ENCODE assay signal across 16 mouse cellular contexts in the genomic region with DNA sequence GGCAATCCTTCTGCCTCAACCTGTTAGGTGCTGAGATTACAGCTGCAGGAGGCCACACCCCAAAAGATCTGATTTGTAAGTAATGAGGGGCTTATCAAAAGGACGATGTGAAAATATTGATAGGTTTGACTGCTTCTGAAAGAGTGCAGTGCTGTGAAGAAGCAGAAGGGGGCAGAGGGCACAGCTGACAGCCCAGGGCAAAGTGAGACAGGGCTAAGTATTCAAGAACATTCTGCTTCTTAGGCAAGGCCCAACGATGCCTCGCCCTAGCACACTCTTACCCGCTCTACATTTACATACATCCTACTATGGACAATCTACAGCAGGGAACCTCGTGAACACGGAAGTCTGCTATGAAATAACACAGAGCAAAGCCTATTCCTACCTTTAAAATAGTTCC. TPM values are rescaled to one million over a fixed set of nuclear protein-coding genes. Genes with fewer than 3 reads are reported as not detected.
DNase-seq lines count a peak whose midpoint lies in the region; ATAC-seq and TF ChIP-seq lines count a peak whose summit lies in the region.
"Had no signal": no experiment of that assay in that cellular context is flagged by ENCODE, and none has a peak within 500 bp of the region (broad histone marks: within the 10 kb centered on the region; RNA-seq: fewer than 3 reads in every experiment).

No protein-coding gene starts in this region.

- TF ChIP-seq CTCF in heart, adult 2 months (IDR thresholded peaks at IDR 0.05) = peak; percentile 42
- 0 out of 2 replicates have a peak, but pooled peaks have one; percentile 13 for TF ChIP-seq CTCF in liver, embryonic 14.5 days (IDR thresholded peaks at IDR 0.05; ENCODE audit: low read depth)

- TF ChIP-seq EP300 in heart, adult 2 months (IDR thresholded peaks at IDR 0.05; ENCODE audit: insufficient read depth, low read depth, low read length) = no peak
- TF ChIP-seq EP300 in liver, embryonic 14.5 days (IDR thresholded peaks at IDR 0.05; ENCODE audit: low read depth) = no peak

- 89% methylated on average over 6 of the region's 6 CpGs for WGBS in heart, adult 2 months
- 83% methylated on average over 6 of the region's 6 CpGs for WGBS in liver, embryonic 14.5 days (ENCODE audit: insufficient replicate concordance)
- WGBS in liver, embryonic 11.5 days = 91% methylated on average over 6 of the region's 6 CpGs
- WGBS in limb, embryonic 15.5 days = 76% methylated on average over 6 of the region's 6 CpGs
- 92% methylated on average over 6 of the region's 6 CpGs for WGBS in forebrain, embryonic 13.5 days

- no peak overlapping the region for H3K27ac ChIP-seq in heart, adult 2 months
- H3K27ac ChIP-seq in liver, embryonic 14.5 days = no peak overlapping the region
- no peak overlapping the region for H3K27ac ChIP-seq in liver, embryonic 11.5 days (ENCODE audit: low read depth, low read length)
- peak overlapping the region; percentile 84 for H3K27ac ChIP-seq in limb, embryonic 15.5 days
- no peak overlapping the region for H3K27ac ChIP-seq in forebrain, embryonic 13.5 days
- H3K27ac ChIP-seq: midbrain, embryonic 13.5 days had no signal

- no peaks in the 10 kb centered on the region for H3K27me3 ChIP-seq in heart, adult 2 months (ENCODE audit: control insufficient read depth, insufficient read depth, low read length)
- H3K27me3 ChIP-seq in liver, embryonic 14.5 days (ENCODE audit: control insufficient read depth, insufficient read depth, low read length) = no peaks in the 10 kb centered on the region
- H3K27me3 ChIP-seq in liver, embryonic 11.5 days (replicated peaks; ENCODE audit: control insufficient read depth, insufficient read depth, low read length) = no peaks in the 10 kb centered on the region
- H3K27me3 ChIP-seq in limb, embryonic 15.5 days = no peaks in the 10 kb centered on the region
- H3K27me3 ChIP-seq in forebrain, embryonic 13.5 days = no peaks in the 10 kb centered on the region
- H3K27me3 ChIP-seq: midbrain, embryonic 13.5 days had no signal

- DNase-seq in heart, adult 2 months = no peak
- DNase-seq in heart, adult 8-10 months (ENCODE audit: low spot score) = no peak
- DNase-seq in liver, embryonic 14.5 days (ENCODE audit: low read depth in 3 of 3, low spot score in 3 of 3) = no peak
- no peak for DNase-seq in liver, embryonic 11.5 days (ENCODE audit: low spot score)
- DNase-seq in R1 (ENCODE audit: low read depth, low spot score) = peak; percentile 58
- DNase-seq in spleen, adult 12 weeks (ENCODE audit: low spot score) = no peak
- DNase-seq: adrenal gland, postnatal 25 days; cerebellum, adult 11-12 months; layer of hippocampus, postnatal 36 days had no signal

- no peak overlapping the region for H3K9ac ChIP-seq in heart, adult 2 months (ENCODE audit: low read depth, low read length)
- H3K9ac ChIP-seq in liver, embryonic 14.5 days (replicated peaks) = no peak overlapping the region
- H3K9ac ChIP-seq in liver, embryonic 11.5 days (ENCODE audit: low read depth, low read length) = no peak overlapping the region
- H3K9ac ChIP-seq in limb, embryonic 15.5 days = no peak overlapping the region
- no peak overlapping the region for H3K9ac ChIP-seq in forebrain, embryonic 13.5 days
- H3K9ac ChIP-seq: midbrain, embryonic 13.5 days had no signal

- no peak for ATAC-seq in liver, embryonic 14.5 days (ENCODE audit: insufficient read depth)
- no peak for ATAC-seq in liver, embryonic 11.5 days (replicated peaks; ENCODE audit: low FRiP score)
- no peak for ATAC-seq in limb, embryonic 15.5 days (ENCODE audit: insufficient number of reproducible peaks, low FRiP score, low TSS enrichment, low read depth)
- no peak for ATAC-seq in forebrain, embryonic 13.5 days
- ATAC-seq: midbrain, embryonic 13.5 days had no signal

- no peak overlapping the region for H3K4me2 ChIP-seq in liver, embryonic 14.5 days (ENCODE audit: low read depth)
- H3K4me2 ChIP-seq in liver, embryonic 11.5 days = no peak overlapping the region
- H3K4me2 ChIP-seq in limb, embryonic 15.5 days = no peak overlapping the region
- no peak overlapping the region for H3K4me2 ChIP-seq in forebrain, embryonic 13.5 days
- H3K4me2 ChIP-seq: midbrain, embryonic 13.5 days had no signal

- H3K4me3 ChIP-seq in heart, adult 2 months = no peak overlapping the region
- H3K4me3 ChIP-seq in liver, embryonic 14.5 days (ENCODE audit: insufficient read depth in 1 of 2, low read depth in 2 of 2, low read length in 2 of 2) = no peak overlapping the region
- H3K4me3 ChIP-seq in liver, embryonic 11.5 days (ENCODE audit: low read depth, low read length) = no peak overlapping the region
- no peak overlapping the region for H3K4me3 ChIP-seq in limb, embryonic 15.5 days
- H3K4me3 ChIP-seq in forebrain, embryonic 13.5 days = no peak overlapping the region
- H3K4me3 ChIP-seq: midbrain, embryonic 13.5 days had no signal

- H3K36me3 ChIP-seq in heart, adult 2 months (ENCODE audit: control insufficient read depth, insufficient read depth, low read length) = no peaks in the 10 kb centered on the region; the same call in 1 of the 2 replicates
- peaks cover 3% of the 10 kb centered on the region for H3K36me3 ChIP-seq in liver, embryonic 14.5 days (replicated peaks; ENCODE audit: control insufficient read depth, insufficient read depth, low read depth)
- peaks cover 12% of the 10 kb centered on the region; the same call in 1 of the 2 replicates for H3K36me3 ChIP-seq in liver, embryonic 11.5 days (ENCODE audit: control insufficient read depth, insufficient read depth, low read length)
- peaks cover 27% of the 10 kb centered on the region for H3K36me3 ChIP-seq in limb, embryonic 15.5 days
- peaks cover 59% of the 10 kb centered on the region for H3K36me3 ChIP-seq in forebrain, embryonic 13.5 days (ENCODE audit: poor library complexity, severe bottlenecking)

- intact Hi-C loops in heart, adult 2 months (cut with DNase I) = no loop called here

- no peaks in the 10 kb centered on the region for H3K9me3 ChIP-seq in liver, embryonic 14.5 days (ENCODE audit: control insufficient read depth, low read length)
- H3K9me3 ChIP-seq in liver, embryonic 11.5 days (ENCODE audit: control insufficient read depth, low read length) = no peaks in the 10 kb centered on the region
- H3K9me3 ChIP-seq in limb, embryonic 15.5 days = no peaks in the 10 kb centered on the region
- no peaks in the 10 kb centered on the region for H3K9me3 ChIP-seq in forebrain, embryonic 13.5 days (replicated peaks)
- H3K9me3 ChIP-seq: midbrain, embryonic 13.5 days had no signal

- no peak for TF ChIP-seq POLR2A in heart, adult 2 months (IDR thresholded peaks at IDR 0.05; ENCODE audit: insufficient read depth, low read depth, low read length)

- H3K4me1 ChIP-seq in heart, adult 2 months (ENCODE audit: control insufficient read depth, insufficient read depth, low read length) = no peaks in the 10 kb centered on the region
- no peaks in the 10 kb centered on the region; a peak in 1 of 4 replicates for H3K4me1 ChIP-seq in liver, embryonic 14.5 days (replicated peaks; ENCODE audit: control insufficient read depth in 2 of 2, insufficient read depth in 2 of 2, low read length in 1 of 2)
- H3K4me1 ChIP-seq in liver, embryonic 11.5 days (replicated peaks; ENCODE audit: control insufficient read depth, insufficient read depth, low read length) = no peaks in the 10 kb centered on the region
- peaks cover 20% of the 10 kb centered on the region for H3K4me1 ChIP-seq in limb, embryonic 15.5 days
- peaks cover 4% of the 10 kb centered on the region; the same call in 1 of the 2 replicates for H3K4me1 ChIP-seq in forebrain, embryonic 13.5 days

- H3K79me2 ChIP-seq in heart, adult 2 months (replicated peaks; ENCODE audit: control insufficient read depth, insufficient read depth, low read length) = no peaks in the 10 kb centered on the region

RNA-seq across cellular contexts. Expression of a gene that starts 51.2 kb away (rescaled TPM):
- not detected for total RNA-seq in heart, adult 2 months (2021)
- polyA plus RNA-seq in heart, adult 2 months (2012; rRNA removed) = not detected in 2 replicates
- total RNA-seq in heart, adult 8-10 months (2022) = not detected
- polyA plus RNA-seq in liver, embryonic 14.5 days (2012; rRNA removed) = not detected in 2 replicates
- polyA plus RNA-seq in liver, embryonic 14.5 days (2014; fragmentation: Nextera tagmentation; extraction: Ambion mirVana) = not detected in 2 replicates
- polyA plus RNA-seq in liver, embryonic 11.5 days (2014; fragmentation: Nextera tagmentation; extraction: Ambion mirVana) = not detected in 2 replicates
- not detected in 2 replicates for polyA plus RNA-seq in limb, embryonic 15.5 days (2015; fragmentation: Nextera tagmentation; extraction: Ambion mirVana)
- not detected in 2 replicates for polyA plus RNA-seq in forebrain, embryonic 13.5 days (2015; fragmentation: Nextera tagmentation; extraction: Ambion mirVana)
- total RNA-seq: adrenal gland, postnatal 25 days; gastrocnemius, postnatal 4 days; heart, postnatal 25 days; layer of hippocampus, postnatal 36 days had no signal
- polyA plus RNA-seq: intestine, embryonic 14.5 days; midbrain, embryonic 13.5 days; neural tube, embryonic 14.5 days had no signal
